Mouse (Mus musculus) left cerebral cortex, postnatal 10 days (tissue): ENCODE results near the gene Ddx23. TPM values are rescaled to one million over a fixed set of nuclear protein-coding genes. Genes with fewer than 3 reads are reported as not detected.

Experiments
- DNase-seq, 2 experiments: peaks; one replicate each; pipeline ENCODE4 v3.0.0; 2021 to 2022; ENCODE audit warnings: low spot score in 2 of 2, mixed read lengths in 1 of 2; ENCODE audit errors: extremely low spot score in 1 of 2
- intact Hi-C: fragments of 180-260 bp; cut with DNase I; formaldehyde crosslinking; loops from one replicate; pipeline ENCODE4 v1.15.1; 2025
- total RNA-seq, 2 experiments: library from RNA; stranded (reverse); gene quantifications; 2 replicates each; pipeline ENCODE4 v1.2.3; 2021

Ddx23 gene
- total RNA-seq, 2 experiments from 2014 or later = 55.8 to 58.2 TPM

- peak; percentile 88 to 92 for DNase-seq
- intact Hi-C loops = no loop called here
Measured at GRCm38 (mm10) chr15:98676940-98677728, 14.4 kb upstream of the Ddx23 start, which contains the start of gene Rnd1. Gene Rnd1 (minus strand): TSS chr15:98677461.

- DNase-seq = peak in 1 of 2 experiments; percentile 62
- intact Hi-C loops = no loop called here
Measured at GRCm38 (mm10) chr15:98676471-98676870, 13.8 kb upstream of the Ddx23 start.

- intact Hi-C loops = no loop called here
- no peak for DNase-seq
Measured at GRCm38 (mm10) chr15:98675634-98676250, 13.0 kb upstream of the Ddx23 start.

DNA sequence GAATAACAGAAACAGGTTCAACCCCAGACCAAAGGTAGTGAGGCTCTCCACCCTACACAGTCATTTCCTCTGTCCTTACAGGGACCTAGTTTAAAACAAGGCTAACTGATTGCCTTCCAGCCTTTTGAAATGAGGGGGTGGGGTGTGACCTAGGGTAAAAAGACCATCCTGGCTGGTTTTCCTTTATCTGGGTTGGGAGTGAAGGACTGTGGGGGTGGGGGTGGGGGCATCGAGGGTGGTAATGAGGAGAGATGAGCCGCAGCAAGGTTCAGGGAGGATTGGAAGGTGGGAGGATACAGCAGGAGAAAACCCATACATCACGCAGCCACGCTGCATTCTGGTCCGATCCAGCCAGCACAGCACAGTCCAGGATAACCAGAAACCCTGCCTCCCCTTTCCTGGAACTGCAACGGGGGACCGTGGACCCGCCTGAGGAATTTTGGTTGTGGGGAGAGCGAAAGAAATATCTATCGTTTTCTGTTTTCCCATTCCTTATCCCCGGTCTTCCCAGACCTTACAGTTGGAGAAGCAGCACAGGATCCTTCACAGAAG, 12.4 kb upstream of the Ddx23 start:
- no peak for DNase-seq
- intact Hi-C loops = no loop called here

DNA sequence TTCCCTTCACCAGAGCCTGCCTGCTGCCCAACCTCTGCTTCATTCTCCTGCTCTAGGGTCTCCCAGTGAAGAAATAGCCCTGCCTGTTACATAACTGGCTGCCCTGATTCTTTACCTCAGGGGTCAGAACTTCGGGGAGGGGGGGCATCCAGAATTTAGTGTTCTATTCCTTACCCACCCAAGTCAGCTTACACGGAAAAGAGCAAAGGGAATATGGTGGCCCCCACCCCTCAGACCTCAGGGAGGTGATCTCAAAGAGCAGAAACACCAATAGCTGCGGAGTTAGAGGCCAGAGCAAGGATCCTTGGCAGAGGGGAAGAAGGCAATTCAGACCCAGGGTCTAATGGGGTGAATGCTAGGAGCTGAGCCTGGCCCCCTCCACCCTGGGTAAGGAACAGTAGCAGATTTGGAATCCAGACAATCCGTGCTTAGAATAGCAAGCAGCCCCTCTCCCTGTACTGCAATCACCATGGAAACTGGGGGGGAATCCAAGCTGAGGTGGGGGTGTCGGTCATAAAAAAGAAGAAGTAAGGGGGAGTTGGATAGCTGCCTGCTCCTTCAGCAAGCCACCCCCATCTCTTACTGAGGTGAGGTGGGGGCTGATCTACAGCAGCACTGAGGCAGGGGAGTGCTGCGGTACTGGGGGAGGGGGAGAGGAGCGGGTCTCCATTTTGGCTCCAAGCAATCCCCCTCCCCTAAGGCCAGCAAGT, 11.7 kb upstream of the Ddx23 start:
- intact Hi-C loops = no loop called here
- DNase-seq = peak; percentile 63 to 75

DNA sequence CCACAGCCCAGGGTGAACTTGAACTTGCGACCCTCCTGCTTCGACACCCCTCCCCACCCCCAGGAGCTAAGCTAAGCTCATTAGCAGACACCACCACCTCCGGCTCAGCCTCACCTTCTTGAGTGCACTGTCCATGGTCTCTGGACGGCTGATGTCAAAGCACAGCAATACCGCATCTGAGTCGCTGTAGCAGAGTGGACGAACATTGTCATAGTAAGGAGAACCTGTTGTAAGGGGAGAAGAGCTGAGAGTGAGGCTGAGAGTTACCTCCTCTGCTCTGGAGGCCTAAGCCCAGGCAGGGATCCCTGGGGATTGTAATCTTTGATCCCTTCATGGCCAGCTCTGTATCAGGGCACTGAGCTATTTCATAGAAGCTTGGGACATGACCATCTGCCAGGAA, 11.0 kb upstream of the Ddx23 start:
- no peak for DNase-seq

DNA sequence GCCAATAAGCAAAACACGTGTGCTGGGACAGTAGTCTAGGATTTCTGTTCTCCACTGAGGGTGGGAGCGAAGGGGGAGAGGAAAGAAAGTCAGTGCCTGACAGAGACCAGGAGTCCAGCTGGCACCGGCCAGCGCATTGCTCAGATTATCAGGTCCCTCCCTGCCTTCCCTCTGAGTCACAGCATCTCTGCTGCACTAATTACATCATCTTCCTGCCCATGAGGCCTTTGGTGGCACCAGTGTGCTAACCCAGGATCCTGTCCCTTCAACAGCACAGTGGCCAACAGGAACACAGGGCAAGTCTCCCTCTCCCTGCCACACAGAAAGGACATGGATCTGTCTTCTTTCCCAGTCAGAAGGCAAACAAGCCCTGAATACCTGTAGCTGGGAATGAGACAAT, 9.9 kb upstream of the Ddx23 start:
- intact Hi-C loops = no loop called here
- no peak for DNase-seq

More for the DNA sequence above, 11.0 kb upstream of the Ddx23 start:
- intact Hi-C loops = no loop called here

GRCm38 (mm10) chr15:98664042-98664907, 1.6 kb upstream of the Ddx23 start:
- no peak for DNase-seq
- intact Hi-C loops = loop anchor here (2.0 to 5.0 kb wide), 2 partner anchors 35 to 128 kb away; no protein-coding TSS in a partner anchor

DNA sequence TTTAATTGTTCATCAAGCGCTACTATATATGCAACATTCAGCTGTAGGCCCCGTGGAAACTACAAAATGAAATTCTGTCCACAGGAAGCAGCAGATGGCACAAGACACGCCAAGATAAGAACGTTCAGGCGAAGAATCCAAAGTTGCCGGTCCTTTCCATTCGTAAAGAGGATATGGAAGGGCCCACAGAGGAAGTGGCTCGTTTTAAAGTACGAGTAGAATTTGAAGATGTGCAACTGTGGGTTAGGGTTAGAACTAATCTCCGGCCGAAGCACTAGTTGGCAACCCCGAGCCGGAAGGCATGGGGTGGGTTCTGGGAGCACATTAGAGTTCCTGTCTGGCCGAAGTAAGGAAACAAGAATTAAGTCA, 512 bp downstream of the Ddx23 start:
- intact Hi-C loops = loop anchor here (5.0 kb wide), 1 partner anchor 130 kb away; no protein-coding TSS in a partner anchor
- no peak for DNase-seq

GRCm38 (mm10) chr15:98656982-98657751, 5.5 kb downstream of the Ddx23 start:
- no peak for DNase-seq
- intact Hi-C loops = no loop called here

GRCm38 (mm10) chr15:98652174-98652573, 10.5 kb downstream of the Ddx23 start:
- intact Hi-C loops = no loop called here
- no peak for DNase-seq

DNA sequence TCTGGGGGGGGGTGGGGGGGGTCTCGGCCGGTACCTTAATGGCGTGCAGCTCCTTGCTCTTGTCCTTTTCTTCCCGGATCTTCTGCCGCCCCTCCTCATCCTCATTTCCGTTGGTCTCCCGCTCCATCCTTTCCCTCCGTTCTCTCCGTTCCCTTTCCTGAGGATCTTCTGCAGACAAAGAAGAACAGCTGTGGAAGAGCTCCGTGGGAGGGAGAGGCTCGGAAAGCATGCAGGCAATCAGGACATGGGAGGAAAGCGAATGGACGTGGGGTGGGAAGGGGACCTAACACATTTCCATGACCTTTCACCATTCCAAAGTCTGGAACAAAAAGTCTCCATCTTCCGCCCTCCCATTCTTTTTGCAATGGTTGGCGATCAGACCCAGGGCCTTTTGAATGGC, 11.3 kb downstream of the Ddx23 start:
- DNase-seq = no peak
- intact Hi-C loops = no loop called here

DNA sequence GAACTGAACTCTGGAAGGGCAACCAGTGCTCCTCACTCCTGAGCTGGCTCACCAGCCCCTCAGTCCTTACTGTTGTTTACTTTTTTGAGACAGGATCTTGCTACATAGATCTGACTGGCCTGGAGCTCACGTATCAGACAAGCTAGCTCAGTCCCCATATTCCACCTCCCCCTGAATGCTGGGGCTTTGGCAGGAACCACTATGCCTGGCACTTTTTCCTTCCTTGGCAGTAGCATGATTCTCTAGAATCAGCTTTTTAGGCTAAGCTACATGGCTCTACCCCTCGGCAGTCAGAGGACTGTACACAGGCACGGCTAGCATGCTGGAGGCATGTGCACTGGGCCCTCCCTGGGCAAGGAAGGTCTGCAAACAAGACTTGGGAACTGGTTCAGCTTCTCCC, 14.6 kb downstream of the Ddx23 start:
- no peak for DNase-seq
- intact Hi-C loops = no loop called here

- DNase-seq = no peak
- intact Hi-C loops = no loop called here
Measured at GRCm38 (mm10) chr15:98647308-98647707, 15.4 kb downstream of the Ddx23 start.

GRCm38 (mm10) chr15:98646737-98647136, 16.0 kb downstream of the Ddx23 start:
- intact Hi-C loops = no loop called here
- no peak for DNase-seq

- intact Hi-C loops = no loop called here
- DNase-seq = no peak
Measured at GRCm38 (mm10) chr15:98645057-98646026, 17.4 kb downstream of the Ddx23 start.

DNA sequence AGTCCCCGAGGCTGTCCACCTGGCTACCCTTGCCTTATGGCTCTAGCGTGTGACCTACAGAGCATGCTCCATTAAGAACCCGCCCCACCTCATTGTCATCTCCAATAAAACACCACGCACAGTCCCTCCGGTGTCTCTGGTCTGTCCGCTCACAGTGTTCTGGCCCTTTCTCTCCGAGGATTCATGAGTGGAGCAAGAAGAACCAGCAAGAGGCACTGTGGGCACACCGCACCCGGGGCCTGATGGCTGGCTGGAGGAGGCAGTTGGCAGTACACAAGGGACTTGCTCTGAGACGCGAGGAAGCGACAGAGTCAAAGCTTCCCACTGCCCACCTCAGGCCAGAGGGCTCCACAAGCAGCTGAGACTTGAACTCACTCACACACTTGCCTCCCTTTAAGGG, 18.3 kb downstream of the Ddx23 start:
- no peak for DNase-seq
- intact Hi-C loops = no loop called here
